Mouse (Mus musculus) lung, embryonic 14.5 days (tissue): Measurements from ENCODE around the gene Man2a2. TPM values are rescaled to one million over a fixed set of nuclear protein-coding genes. Genes with fewer than 3 reads are reported as not detected.

ENCODE experiments used
- ATAC-seq: fragments of 200-750 bp; cut with Nextera tagmentation; 2 replicates; pipeline ENCODE4 v1.8.0; 2017; ENCODE audit warnings: mild to moderate bottlenecking, moderate TSS enrichment, moderate library complexity; ENCODE audit not compliant: insufficient read depth
- DNase-seq: peaks from one replicate; pipeline ENCODE4 v3.0.0-alpha.2; 2015
- H3K27ac ChIP-seq: fragments of 300-500 bp; sonication (generic); 2 replicates; pipeline ENCODE4 v1.5.1; 2014; ENCODE audit warnings: low read depth, mild to moderate bottlenecking, moderate library complexity
- H3K27me3 ChIP-seq: fragments of 300-500 bp; sonication (generic); 2 replicates; pipeline ENCODE4 v1.6.1; 2014; ENCODE audit warnings: low read length, control low read depth; ENCODE audit not compliant: insufficient read depth
- H3K36me3 ChIP-seq: fragments of 300-500 bp; sonication (generic); 2 replicates; pipeline ENCODE4 v1.6.1; 2014; ENCODE audit warnings: control low read depth; ENCODE audit not compliant: insufficient read depth
- H3K4me1 ChIP-seq: fragments of 300-500 bp; sonication (generic); 2 replicates; pipeline ENCODE4 v1.6.1; 2014; ENCODE audit warnings: antibody characterized with exemption, control low read depth; ENCODE audit not compliant: insufficient read depth
- H3K4me2 ChIP-seq: fragments of 300-500 bp; sonication (generic); 2 replicates; pipeline ENCODE4 v1.6.1; 2014; ENCODE audit warnings: mild to moderate bottlenecking
- H3K4me3 ChIP-seq: fragments of 300-500 bp; sonication (generic); 2 replicates; pipeline ENCODE4 v1.5.1; 2014; ENCODE audit warnings: low read depth, low read length
- H3K9ac ChIP-seq: fragments of 300-500 bp; sonication (generic); 2 replicates; pipeline ENCODE4 v1.6.1; 2014
- H3K9me3 ChIP-seq: fragments of 300-500 bp; sonication (generic); 2 replicates; pipeline ENCODE4 v1.6.1; 2016; ENCODE audit warnings: low read depth, low read length, control low read depth
- CTCF ChIP-seq: IDR thresholded peaks from 2 replicates; pipeline ENCODE4 v1.5.1; 2016; ENCODE audit warnings: antibody characterized with exemption, low read depth
- WGBS: fragments of 180-500 bp; shearing (Covaris S2); extraction: QIAGEN DNeasy Blood & Tissue Kit; methylation state at CpG from one replicate; pipeline ENCODE4 v1.1.7; 2014; 5-methylcytosine and 5-hydroxymethylcytosine counted together
- polyA plus RNA-seq: library from polyadenylated mRNA; unstranded; fragments of >200 nt; fragmentation: Nextera tagmentation; extraction: Ambion mirVana; gene quantifications from 2 replicates; pipeline ENCODE4 v1.2.1, GENCODE M21; 2014

The Man2a2 gene
- polyA plus RNA-seq, 1 experiment from 2014 or later: 23.9 TPM

GRCm38 (mm10) chr7:80343270-80344018 lies 27.7 kb downstream of the Man2a2 start:
- no peak for TF ChIP-seq CTCF
- ATAC-seq (no peak), DNase-seq (no peak)
- Histone ChIP-seq H3K27me3 (no peaks in the 10 kb centered on the region), H3K4me3 (peak overlapping the region; percentile 52), H3K4me2 (peak overlapping the region; percentile 89), H3K9me3 (no peaks in the 10 kb centered on the region), H3K36me3 (0 out of 2 replicates have a peak, but pooled peaks cover 2% of the 10 kb centered on the region), H3K27ac (no peak overlapping the region), H3K9ac (peak overlapping the region; percentile 77), H3K4me1 (peaks cover 17% of the 10 kb centered on the region; the same call in 1 of the 2 replicates)
- WGBS: 22% methylated on average over 19 of the region's 19 CpGs

DNA sequence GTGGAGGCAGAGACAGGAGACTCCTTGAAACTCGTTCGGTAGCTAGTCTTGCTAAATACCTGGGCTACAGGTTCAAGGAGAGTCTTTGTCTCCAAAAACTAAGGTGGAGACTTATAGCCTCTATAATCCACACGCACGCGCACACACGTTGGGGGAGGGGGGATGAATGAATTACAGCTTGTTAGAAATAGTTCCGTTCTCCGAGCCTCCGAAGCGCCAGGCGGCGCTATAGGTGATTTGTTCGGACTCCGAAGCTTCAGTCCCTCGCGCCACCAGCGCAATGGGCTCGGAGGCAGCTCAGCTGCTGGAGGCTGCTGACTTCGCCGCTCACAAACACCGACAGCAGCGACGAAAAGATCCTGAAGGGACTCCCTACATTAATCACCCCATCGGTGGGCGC lies 28.3 kb downstream of the Man2a2 start, which contains the start of gene Hddc3:
Gene Hddc3 (plus strand): TSS at position 247 of the 400 bp plus-strand sequence.
- peak within 1 kb of the TSS; percentile 89 for H3K4me2 ChIP-seq
- no peaks in the 10 kb centered on the region for H3K27me3 ChIP-seq
- no peaks in the 10 kb centered on the region for H3K9me3 ChIP-seq
- ATAC-seq (peak; percentile 18; the same call in 1 of the 2 replicates), DNase-seq (peak; percentile 99)
- H3K9ac ChIP-seq: peak within 1 kb of the TSS; percentile 77
- H3K4me3 ChIP-seq: peak within 1 kb of the TSS; percentile 52
- 1% methylated on average over 25 of the region's 25 CpGs for WGBS
- peak; percentile 82 for TF ChIP-seq CTCF
- H3K27ac ChIP-seq: no peak within 1 kb of the TSS
- H3K4me1 ChIP-seq: peaks cover 17% of the 10 kb centered on the region; the same call in 1 of the 2 replicates
- 0 out of 2 replicates have a peak, but pooled peaks cover 3% of the 10 kb centered on the region for H3K36me3 ChIP-seq

- H3K36me3 ChIP-seq: peaks cover 10% of the 10 kb centered on the region; the same call in 1 of the 2 replicates
- DNase-seq (no peak), ATAC-seq (no peak)
- H3K4me3 ChIP-seq: no peak overlapping the region
- WGBS: 71% methylated on average over 7 of the region's 7 CpGs
- no peak overlapping the region for H3K4me2 ChIP-seq
- H3K4me1 ChIP-seq: peaks cover 15% of the 10 kb centered on the region; the same call in 1 of the 2 replicates
- no peak overlapping the region for H3K27ac ChIP-seq
- no peaks in the 10 kb centered on the region for H3K27me3 ChIP-seq
- H3K9ac ChIP-seq: no peak overlapping the region
- no peak for TF ChIP-seq CTCF
- no peaks in the 10 kb centered on the region for H3K9me3 ChIP-seq
These were observed 29.4 kb downstream of the Man2a2 start for GRCm38 (mm10) chr7:80341793-80342192.

GRCm38 (mm10) chr7:80340793-80341192 lies 30.4 kb downstream of the Man2a2 start, which contains the start of gene Unc45a:
Gene Unc45a, minus strand, starts transcription at chr7:80341005.
- Histone ChIP-seq H3K4me3 (peak within 1 kb of the TSS; percentile 62), H3K27me3 (no peaks in the 10 kb centered on the region), H3K9me3 (no peaks in the 10 kb centered on the region), H3K9ac (peak within 1 kb of the TSS; percentile 66), H3K4me2 (peak within 1 kb of the TSS; percentile 86), H3K4me1 (0 out of 2 replicates have a peak, but pooled peaks cover 13% of the 10 kb centered on the region), H3K27ac (peak within 1 kb of the TSS; percentile 92), H3K36me3 (peaks cover 20% of the 10 kb centered on the region)
- 2% methylated on average over 11 of the region's 11 CpGs for WGBS
- peak; percentile 60 for ATAC-seq
- TF ChIP-seq CTCF: peak; percentile 79
- peak; percentile 87 for DNase-seq

- Histone ChIP-seq H3K9me3 (no peaks in the 10 kb centered on the region), H3K4me1 (0 out of 2 replicates have a peak, but pooled peaks cover 13% of the 10 kb centered on the region), H3K9ac (peak overlapping the region; percentile 66), H3K4me3 (peak overlapping the region; percentile 62), H3K36me3 (peaks cover 28% of the 10 kb centered on the region), H3K27ac (peak overlapping the region; percentile 92), H3K4me2 (peak overlapping the region; percentile 86), H3K27me3 (no peaks in the 10 kb centered on the region)
- TF ChIP-seq CTCF: peak; percentile 89
- peak; percentile 100 for DNase-seq
- WGBS: under 1% methylated on average over 45 of the region's 45 CpGs
- peak; percentile 98 for ATAC-seq
These were observed 31.2 kb downstream of the Man2a2 start for GRCm38 (mm10) chr7:80339793-80340628.

GRCm38 (mm10) chr7:80339371-80339770 lies 31.8 kb downstream of the Man2a2 start:
- TF ChIP-seq CTCF: no peak
- H3K4me3 ChIP-seq: peak overlapping the region; percentile 62
- no peaks in the 10 kb centered on the region for H3K27me3 ChIP-seq
- H3K27ac ChIP-seq: no peak overlapping the region
- peaks cover 34% of the 10 kb centered on the region for H3K36me3 ChIP-seq
- H3K4me1 ChIP-seq: 0 out of 2 replicates have a peak, but pooled peaks cover 13% of the 10 kb centered on the region
- DNase-seq (peak; percentile 59), ATAC-seq (no peak)
- H3K9ac ChIP-seq: peak overlapping the region; percentile 68
- 6% methylated on average over 17 of the region's 17 CpGs for WGBS
- peak overlapping the region; percentile 86 for H3K4me2 ChIP-seq
- no peaks in the 10 kb centered on the region for H3K9me3 ChIP-seq
